Mouse (Mus musculus) adrenal gland, adult 18-20 months (tissue): ENCODE measurements around the gene Nphp1. TPM values are rescaled to one million over a fixed set of nuclear protein-coding genes. Genes with fewer than 3 reads are reported as not detected.

Experiments used
- DNase-seq, 2 experiments: peaks; one replicate each; pipeline ENCODE4 v3.0.0; 2021 to 2022; ENCODE audit warnings: low spot score in 2 of 2
- total RNA-seq, 2 experiments: library from RNA; stranded (reverse); gene quantifications; 1 replicate in 1 of 2; 2 replicates in 1 of 2; pipeline ENCODE4 v1.2.3; 2021

The Nphp1 gene
- total RNA-seq, 2 experiments from 2014 or later: 18.3 to 19.4 TPM

DNA sequence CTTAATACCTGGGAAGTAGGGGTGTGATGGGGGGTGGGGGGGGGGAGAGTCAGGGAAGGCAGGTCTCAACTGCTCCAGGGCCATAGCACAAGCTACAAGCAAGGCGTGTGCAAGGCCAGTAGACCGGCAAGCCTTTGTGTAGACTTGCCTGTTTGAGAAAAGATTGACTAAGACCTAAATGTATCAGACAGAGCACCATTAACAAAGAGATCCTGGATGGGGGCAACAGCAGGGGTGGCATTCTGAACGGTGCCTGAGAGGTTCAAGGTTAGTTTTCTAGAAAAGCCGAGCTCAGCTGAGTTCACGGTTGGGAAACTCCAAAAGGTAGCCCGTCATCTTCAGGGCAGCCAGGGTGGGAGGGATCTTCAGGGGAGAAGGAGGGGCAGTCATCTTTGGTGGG, 83.4 kb downstream of the Nphp1 start:
- DNase-seq: no peak

Other genes with a start within 250 kb of the Nphp1 start
- gene Prom2, start 247.4 kb downstream of the Nphp1 start, total RNA-seq: under 1 TPM; 0.46 to 0.70 TPM
- gene Zfp661, start 201.8 kb downstream of the Nphp1 start, total RNA-seq: 1 to 10 TPM; 2.6 to 3.5 TPM
- gene Mrps5, start 201.7 kb downstream of the Nphp1 start, total RNA-seq: 100 to 1,000 TPM; 108 to 114 TPM
- 1 to 10 TPM; 7.8 to 9.4 TPM for gene Mal, start 132.2 kb downstream of the Nphp1 start, total RNA-seq
- gene Mall, start 59.0 kb downstream of the Nphp1 start, total RNA-seq: 1 to 10 TPM; 1.2 to 5.9 TPM
- gene Mtln, start 3.6 kb upstream of the Nphp1 start, total RNA-seq: 100 to 1,000 TPM in 1 of 2 experiments, 10 to 100 TPM in 1; 75.4 to 115 TPM
- gene Bub1, start 43.0 kb upstream of the Nphp1 start, total RNA-seq: under 1 TPM; 0.35 to 0.53 TPM
- gene Acoxl, start 50.0 kb upstream of the Nphp1 start, total RNA-seq: 1 to 10 TPM in 1 of 2 experiments, under 1 TPM in 1; 0.38 to 1.2 TPM